Mouse (Mus musculus) embryo, embryonic 9.5 days (tissue): ENCODE results near the gene Trim2.

Source experiments
- DNase-seq: peaks from one replicate; pipeline ENCODE4 v3.0.0-alpha.2; 2017; ENCODE audit errors: extremely low spot score

Gene Trim2

DNA sequence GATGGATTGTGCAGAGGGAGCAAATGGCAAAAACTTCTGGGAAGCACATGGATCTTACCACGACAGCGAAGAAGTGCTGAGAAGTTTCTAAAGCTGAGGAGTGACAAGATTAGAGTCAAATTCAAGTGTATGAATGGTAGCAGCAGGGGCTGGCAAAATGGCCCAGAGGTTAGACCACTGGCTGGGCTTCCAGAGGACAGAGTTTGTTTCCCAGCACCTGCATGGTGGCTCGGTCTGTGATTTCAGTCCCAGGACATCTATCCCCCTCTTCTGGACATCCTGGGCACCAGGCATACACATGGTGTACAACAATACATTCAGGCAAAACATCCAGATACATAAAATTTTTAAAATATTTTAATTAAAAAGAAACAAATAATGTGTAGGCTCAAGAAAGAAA, 156.8 kb downstream of the Trim2 start:
- no peak for DNase-seq

DNA sequence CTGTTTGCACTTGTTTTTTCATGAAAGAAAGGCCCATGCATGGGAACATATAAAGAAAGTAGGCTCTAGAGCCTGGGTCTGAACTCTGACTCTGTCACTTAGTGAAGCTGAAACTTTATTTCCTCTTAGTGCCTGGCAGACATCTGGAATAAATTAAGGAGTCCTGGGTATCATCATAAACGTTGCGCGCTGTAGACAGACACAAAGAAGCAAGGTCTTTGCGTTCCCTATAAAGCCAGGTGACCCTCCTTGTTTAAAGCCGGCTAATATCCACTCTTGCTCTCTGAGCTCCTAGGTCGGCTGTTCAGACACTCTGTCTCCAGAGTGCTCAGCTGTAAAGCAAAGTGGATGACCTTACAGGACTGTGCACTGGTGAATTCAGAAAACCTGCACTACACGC, 165.7 kb downstream of the Trim2 start:
- peak; percentile 28 for DNase-seq

DNA sequence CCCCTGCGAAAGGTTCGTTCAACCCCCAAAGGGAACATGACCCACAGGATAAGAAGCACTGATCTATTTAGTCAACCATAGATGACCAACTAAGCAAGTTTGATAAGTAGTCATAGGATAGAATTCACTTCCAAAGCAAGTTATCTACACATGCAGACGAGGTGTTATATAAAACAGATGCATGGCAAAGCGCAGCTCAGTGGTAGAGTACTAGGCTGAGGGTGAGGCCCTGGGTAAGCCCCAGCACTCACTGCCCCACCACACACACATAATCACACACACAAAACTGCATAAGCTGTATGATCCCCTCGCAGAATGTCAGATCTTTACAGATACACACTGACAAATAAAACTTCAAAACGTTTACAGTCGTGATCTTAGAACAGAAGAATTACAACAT, 170.2 kb downstream of the Trim2 start:
- no peak for DNase-seq

DNA sequence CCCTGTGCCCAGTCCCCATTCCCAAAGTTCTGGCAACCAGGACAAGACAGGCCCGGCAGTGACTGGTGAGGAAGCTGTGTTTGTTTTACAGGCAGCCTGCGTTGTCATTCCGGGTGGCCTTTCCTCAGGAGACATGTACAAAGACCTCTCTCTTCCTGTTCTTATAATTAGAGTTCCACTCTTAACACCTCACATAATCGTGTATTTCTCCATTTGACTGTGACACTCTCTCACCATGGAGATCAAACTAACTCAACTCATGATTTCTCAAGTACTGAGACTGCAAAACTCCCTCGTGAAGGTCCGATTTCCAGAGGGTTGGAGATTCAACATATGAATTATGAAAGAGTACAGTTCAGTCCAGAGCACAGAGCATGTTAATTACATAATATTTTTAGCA, 170.7 kb downstream of the Trim2 start:
- no peak for DNase-seq

DNA sequence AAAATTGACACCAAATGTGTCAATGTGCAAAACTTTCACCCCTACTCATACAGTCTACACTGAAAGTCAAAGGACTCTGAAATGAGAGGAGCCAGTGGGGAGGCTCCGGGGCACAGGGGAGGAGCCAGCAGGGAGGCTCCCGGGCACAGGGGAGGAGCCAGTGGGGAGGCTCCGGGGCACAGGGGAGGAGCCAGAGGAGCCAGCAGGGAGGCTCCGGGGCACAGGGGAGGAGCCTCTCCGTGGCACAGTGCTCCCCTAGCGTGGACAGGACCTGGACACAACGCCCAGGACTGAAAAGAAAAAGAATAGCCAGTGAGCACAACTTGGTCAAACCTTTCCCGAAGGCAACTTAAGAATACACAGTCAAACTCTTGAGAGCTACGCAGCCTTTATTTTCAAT, 171.3 kb downstream of the Trim2 start:
- peak; percentile 37 for DNase-seq

DNA sequence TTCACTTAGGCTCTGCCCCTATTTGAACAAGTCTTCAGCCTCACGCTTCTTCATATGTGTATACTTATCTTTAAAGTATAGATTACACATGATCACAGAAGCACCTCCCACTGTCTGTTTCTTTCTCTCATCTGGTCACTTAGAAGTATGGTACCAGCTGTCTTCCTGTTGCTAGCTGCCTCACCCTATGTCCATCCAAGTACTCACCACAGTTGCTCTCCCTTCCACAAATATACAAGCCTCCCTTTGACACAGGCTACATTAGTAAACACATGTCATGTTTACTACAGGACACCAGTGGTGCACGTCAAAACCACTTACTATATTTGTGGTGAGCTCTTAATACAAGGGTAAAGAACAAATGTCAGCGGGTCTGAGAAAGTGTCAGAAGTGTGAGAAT, 175.3 kb downstream of the Trim2 start:
- DNase-seq, result no peak

DNA sequence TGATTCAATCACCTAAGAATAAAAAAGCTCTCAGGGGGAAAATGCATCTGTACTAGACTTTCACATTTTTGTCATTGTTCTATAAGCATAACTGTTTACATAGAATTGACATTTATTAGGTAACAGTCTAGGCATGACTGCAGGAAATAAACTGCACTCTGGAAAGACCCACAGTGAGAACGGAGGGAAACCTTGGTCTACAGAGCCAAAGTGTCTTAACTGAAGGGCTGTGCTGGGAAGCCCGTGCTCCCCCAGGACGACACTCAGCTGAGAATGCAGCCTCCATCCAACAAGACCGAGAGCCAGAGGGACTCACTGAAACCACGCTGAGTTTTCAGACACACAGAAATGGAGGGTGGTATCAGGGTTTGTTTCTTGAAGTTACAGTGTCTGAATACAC, 175.9 kb downstream of the Trim2 start:
- DNase-seq, result no peak

DNA sequence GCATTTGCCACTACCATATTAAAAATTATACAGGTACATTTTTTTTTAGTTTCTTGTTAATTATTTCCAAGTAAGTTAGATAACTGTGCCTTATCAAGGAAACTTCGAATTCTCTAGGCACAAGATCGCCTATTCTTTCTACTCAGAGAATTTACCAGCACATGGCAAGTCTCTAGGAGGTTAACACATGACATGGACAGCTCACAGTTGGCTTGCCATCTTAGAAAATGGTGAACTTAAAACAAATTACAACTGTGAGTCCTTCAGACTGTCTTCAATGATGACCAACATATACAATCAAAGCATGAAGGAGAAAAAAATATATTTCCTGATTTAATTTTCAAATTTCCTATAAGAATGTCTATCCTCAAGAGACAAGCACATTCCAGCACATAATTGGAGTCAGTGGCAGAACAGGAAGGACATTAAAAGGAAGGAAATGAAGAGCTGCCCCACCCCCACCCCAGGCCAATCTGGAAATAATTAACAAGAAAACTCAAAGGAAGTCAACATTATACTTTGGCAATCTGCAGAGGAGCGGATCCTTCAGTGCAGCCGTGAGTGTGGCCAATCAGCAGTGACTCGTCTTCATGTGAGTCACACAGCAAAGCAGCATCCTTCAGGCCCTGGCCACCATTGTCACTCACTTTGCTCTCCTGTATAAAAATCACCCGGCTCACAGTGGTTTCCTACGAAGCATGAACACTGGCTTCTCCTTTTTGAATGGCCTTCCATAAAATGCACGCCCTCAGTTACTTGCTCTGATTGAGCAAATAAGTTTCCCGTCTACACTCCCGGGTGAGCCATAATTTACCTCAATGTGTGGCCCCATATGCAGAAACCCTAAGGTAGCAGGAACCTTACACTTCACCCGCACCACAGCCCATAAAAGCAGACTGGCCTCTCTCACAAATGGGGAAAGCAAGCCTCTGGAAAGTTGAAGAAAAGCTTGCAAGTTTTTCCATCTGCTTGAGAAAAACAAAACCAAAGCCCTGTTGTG, 177.5 kb downstream of the Trim2 start:
- peak; percentile 42 for DNase-seq

DNA sequence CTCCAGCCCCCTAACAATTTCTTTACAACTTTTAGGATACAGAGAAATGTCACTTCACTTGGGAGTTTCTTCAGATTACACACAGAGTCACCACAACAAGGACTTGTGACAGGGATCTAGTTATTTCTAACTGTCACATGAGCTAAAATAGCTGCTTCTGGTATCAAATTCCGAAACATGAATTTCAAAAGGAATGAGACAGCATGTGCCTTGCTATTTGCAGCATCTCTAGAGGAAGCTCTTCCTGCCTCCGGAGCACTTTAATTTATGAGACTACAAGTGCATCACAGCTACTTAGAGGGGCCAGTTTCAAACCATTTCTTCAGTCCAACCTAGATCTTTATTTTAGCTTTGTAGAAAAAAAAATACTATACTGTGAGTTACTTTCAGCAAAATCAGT, 179.2 kb downstream of the Trim2 start:
- no peak for DNase-seq

DNA sequence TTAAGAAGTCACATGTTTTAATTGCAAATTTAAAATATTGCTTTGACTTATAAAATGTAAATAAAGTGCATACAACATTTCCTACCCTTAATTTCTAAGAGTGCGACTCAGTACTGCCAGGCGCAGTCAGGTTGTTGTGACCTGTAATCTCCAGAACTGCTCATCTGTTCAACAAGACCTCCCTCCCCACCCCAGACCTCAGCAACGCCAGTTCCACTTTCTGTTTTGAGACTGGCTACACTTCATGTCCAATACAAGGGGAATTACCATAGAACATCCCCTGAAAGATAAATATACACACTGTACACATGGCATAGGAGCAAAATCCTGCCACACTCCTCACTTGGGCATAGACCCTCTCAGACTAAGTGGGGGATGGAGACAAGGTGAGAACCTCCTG, 180.0 kb downstream of the Trim2 start:
- no peak for DNase-seq

DNA sequence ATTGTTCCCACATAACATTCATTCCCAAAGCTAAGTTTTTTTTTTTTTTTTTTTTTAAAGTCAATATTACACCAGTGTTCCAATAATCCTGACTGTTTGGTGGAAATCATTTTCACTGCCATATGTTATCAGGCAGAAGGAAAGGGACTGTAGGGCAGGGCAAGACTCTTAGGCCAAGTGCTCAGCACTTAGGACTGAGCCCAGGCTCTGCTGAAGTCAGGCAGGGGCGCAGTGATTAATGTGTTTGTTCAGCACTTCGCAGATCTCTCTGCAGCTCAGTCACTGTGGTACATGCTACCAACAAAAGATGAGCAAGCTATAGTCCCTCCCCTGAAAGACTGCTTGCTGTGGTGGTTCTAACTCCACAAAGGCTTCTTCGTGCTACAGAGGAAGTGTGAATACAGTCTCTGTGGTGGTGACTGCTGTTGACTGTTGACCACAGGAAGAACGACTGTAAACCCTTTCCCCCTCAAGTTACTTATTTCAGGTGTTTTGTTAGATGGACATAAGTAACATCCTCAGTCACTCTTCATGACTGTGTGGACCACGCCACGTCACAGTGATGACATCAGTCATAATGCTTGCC, 180.9 kb downstream of the Trim2 start:
- no peak for DNase-seq

DNA sequence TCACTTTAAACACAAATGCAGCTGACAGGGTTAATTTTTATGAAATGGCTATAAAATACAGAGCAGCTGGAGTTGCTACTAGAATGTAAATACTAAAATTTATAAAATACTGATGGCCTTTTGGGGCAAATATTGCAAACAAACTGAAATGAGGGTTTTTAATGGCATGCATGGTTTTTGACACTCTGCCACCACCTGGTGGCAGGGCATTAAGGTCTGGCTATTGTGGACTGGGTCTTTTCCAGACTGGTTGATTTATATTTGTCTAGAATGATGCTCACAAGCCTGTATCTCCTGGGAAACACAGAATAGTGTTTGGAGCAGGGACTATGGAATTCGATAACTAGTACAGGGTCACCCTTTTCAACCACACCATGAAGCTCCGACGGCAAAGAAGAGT, 183.2 kb downstream of the Trim2 start:
- DNase-seq, result no peak

DNA sequence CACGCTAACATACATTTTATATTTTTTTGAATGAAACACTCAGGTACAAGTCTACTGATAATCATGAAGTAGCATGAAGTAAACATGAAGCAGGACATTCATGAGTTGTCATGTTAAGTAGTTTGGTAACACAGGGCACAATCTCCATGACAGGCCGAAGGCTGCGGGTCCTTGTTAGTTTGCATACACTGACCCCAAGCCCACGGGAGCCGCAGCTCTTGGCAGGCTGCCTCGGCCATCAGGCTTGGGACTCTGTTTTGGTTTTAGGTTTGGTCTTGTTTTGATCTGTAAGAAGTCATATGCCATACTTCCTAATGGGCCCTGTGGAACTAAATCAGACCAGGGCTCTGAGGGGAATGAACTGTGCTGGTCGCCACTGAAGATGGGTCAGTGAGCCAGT, 188.0 kb downstream of the Trim2 start:
- DNase-seq, result no peak

DNA sequence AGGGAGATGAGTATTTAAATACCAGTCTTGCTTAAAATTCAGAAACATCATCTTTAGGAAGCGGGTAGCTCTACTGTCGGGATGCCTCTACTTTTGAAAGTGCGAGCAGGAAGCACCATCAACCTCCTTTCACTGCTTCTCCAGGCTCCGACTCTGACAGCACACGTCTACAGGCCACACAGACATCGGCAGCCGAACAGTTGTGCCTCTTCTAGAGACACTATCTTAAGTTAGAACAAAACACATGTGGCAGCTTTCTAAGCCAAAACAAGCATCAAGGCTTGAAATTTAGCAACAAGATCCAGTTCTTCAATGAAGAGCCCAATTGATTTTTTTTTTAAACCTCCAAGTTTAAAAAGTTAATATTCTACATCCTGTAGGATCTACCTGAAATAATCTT, 188.5 kb downstream of the Trim2 start:
- DNase-seq, result no peak
